Mouse (Mus musculus): ENCODE data around the gene Hcst.

Hcst gene

GRCm38 (mm10) chr7:30373501-30373962 lies 46.1 kb downstream of the Hcst start:
- DNase-seq (ENCODE audit: low spot score): peak; percentile 84

Data from c-Kit-positive CD71-positive TER-119-positive erythroid progenitor cells, embryonic 14.5 days (primary cell).